In the genomic region with DNA sequence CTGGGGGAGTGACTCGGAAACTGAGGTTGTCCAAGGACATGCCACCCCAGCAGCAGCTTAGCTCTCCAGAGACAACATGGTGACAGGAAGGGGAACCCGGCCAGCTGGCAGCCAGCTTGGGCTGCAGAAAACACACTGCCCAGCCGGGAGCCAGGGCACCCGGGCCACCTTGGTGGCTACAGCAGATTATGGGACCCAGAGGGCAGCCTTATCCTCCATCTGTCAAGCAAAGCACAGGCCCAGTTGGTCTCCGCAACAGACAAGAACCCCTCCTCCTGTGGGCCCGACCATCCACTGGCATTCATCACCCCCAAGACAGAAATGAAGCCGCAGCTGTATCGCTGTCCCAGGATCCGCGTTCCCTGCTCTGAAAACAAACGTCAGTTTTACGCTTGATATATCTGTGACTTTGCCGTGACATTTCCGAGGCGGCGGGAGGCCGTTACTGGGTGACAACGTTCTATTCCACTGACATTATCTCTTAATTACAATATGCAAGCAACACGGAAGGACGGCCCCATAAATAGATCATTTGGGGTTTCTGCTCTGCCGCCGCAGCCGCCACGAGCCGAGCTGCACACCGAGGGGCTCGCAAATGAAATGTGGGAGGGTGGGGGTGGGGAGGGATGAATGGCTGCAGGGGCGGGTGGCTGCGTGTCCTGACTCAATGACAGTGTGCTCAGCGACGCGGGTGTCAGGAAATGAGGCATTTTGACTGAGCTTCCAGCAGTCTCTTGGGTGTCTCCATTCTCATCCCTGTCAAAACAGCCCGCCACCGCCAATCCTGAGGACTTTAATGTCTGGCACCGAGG, we compare ENCODE assay signal across 7 mouse cellular contexts.
DNase-seq lines count a peak whose midpoint lies in the region; ATAC-seq lines count a peak whose summit lies in the region.

No protein-coding gene starts in this region.

- H3K4me2 ChIP-seq in intestine, embryonic 16.5 days (ENCODE audit: low read depth, low read length) = peak overlapping the region; percentile 33
- peak overlapping the region; percentile 50 for H3K4me2 ChIP-seq in liver, embryonic 15.5 days
- H3K4me2 ChIP-seq in neural tube, embryonic 12.5 days (replicated peaks) = peak overlapping the region; percentile 48

- no peaks in the 10 kb centered on the region for H3K9me3 ChIP-seq in intestine, embryonic 16.5 days (ENCODE audit: control insufficient read depth, low read length)
- peaks cover 3% of the 10 kb centered on the region; the same call in 1 of the 2 replicates for H3K9me3 ChIP-seq in liver, embryonic 15.5 days (replicated peaks)
- no peaks in the 10 kb centered on the region for H3K9me3 ChIP-seq in neural tube, embryonic 12.5 days

- peak; percentile 82 for DNase-seq in Muller cell, postnatal 12 days (ENCODE audit: inconsistent ontology term)
- peak; percentile 87 for DNase-seq in brain, adult 2 months (ENCODE audit: low read depth, low spot score)
- DNase-seq in heart, adult 18-20 months = peak; percentile 82 to 86

- H3K27me3 ChIP-seq in intestine, embryonic 16.5 days (replicated peaks; ENCODE audit: control insufficient read depth, insufficient read depth, low read length) = no peaks in the 10 kb centered on the region
- peaks cover 4% of the 10 kb centered on the region; the same call in 1 of the 2 replicates for H3K27me3 ChIP-seq in liver, embryonic 15.5 days
- H3K27me3 ChIP-seq in neural tube, embryonic 12.5 days (replicated peaks) = no peaks in the 10 kb centered on the region

- no peak for ATAC-seq in intestine, embryonic 16.5 days
- ATAC-seq in liver, embryonic 15.5 days (ENCODE audit: insufficient read depth) = no peak
- peak; percentile 61 for ATAC-seq in neural tube, embryonic 12.5 days (ENCODE audit: low FRiP score, low read depth)
- no peak for ATAC-seq in activated CD4-positive, CD25-positive, alpha-beta regulatory T cell, adult 4 months

- no peak overlapping the region for H3K27ac ChIP-seq in intestine, embryonic 16.5 days (ENCODE audit: low read length)
- H3K27ac ChIP-seq in liver, embryonic 15.5 days (replicated peaks) = no peak overlapping the region
- peak overlapping the region; percentile 86 for H3K27ac ChIP-seq in neural tube, embryonic 12.5 days

- H3K9ac ChIP-seq in intestine, embryonic 16.5 days (ENCODE audit: low read depth, low read length) = 0 out of 2 replicates have a peak overlapping the region, but pooled peaks have one; percentile 32
- H3K9ac ChIP-seq in liver, embryonic 15.5 days = no peak overlapping the region
- 0 out of 2 replicates have a peak overlapping the region, but pooled peaks have one; percentile 29 for H3K9ac ChIP-seq in neural tube, embryonic 12.5 days

- no peak overlapping the region for H3K4me3 ChIP-seq in intestine, embryonic 16.5 days (ENCODE audit: low read length)
- H3K4me3 ChIP-seq in liver, embryonic 15.5 days (replicated peaks) = no peak overlapping the region
- H3K4me3 ChIP-seq in neural tube, embryonic 12.5 days = no peak overlapping the region

- no peaks in the 10 kb centered on the region for H3K36me3 ChIP-seq in intestine, embryonic 16.5 days (ENCODE audit: control insufficient read depth, insufficient read depth, low read length)
- no peaks in the 10 kb centered on the region for H3K36me3 ChIP-seq in liver, embryonic 15.5 days (replicated peaks)
- no peaks in the 10 kb centered on the region for H3K36me3 ChIP-seq in neural tube, embryonic 12.5 days

- peaks cover 10% of the 10 kb centered on the region for H3K4me1 ChIP-seq in intestine, embryonic 16.5 days (ENCODE audit: control insufficient read depth, insufficient read depth, low read length)
- H3K4me1 ChIP-seq in liver, embryonic 15.5 days (replicated peaks) = peaks cover 21% of the 10 kb centered on the region
- peaks cover 55% of the 10 kb centered on the region for H3K4me1 ChIP-seq in neural tube, embryonic 12.5 days

- WGBS in intestine, embryonic 16.5 days = 27% methylated on average over 35 of the region's 35 CpGs
- 39% methylated on average over 35 of the region's 35 CpGs for WGBS in liver, embryonic 15.5 days (ENCODE audit: insufficient replicate concordance)
- 18% methylated on average over 35 of the region's 35 CpGs for WGBS in neural tube, embryonic 12.5 days
